Mouse (Mus musculus) gastrocnemius, postnatal 25 days (tissue): Measurements from ENCODE around the gene Racgap1. TPM values are rescaled to one million over a fixed set of nuclear protein-coding genes. Genes with fewer than 3 reads are reported as not detected.

Experiments
- DNase-seq: peaks from one replicate; pipeline ENCODE4 v3.0.0; 2022
- total RNA-seq, 2 experiments: library from RNA; stranded (reverse); gene quantifications; 1 replicate in 1 of 2; 2 replicates in 1 of 2; pipeline ENCODE4 v1.2.3; 2021

Racgap1 gene
- total RNA-seq, 2 experiments from 2014 or later = 1.3 to 2.1 TPM

DNA sequence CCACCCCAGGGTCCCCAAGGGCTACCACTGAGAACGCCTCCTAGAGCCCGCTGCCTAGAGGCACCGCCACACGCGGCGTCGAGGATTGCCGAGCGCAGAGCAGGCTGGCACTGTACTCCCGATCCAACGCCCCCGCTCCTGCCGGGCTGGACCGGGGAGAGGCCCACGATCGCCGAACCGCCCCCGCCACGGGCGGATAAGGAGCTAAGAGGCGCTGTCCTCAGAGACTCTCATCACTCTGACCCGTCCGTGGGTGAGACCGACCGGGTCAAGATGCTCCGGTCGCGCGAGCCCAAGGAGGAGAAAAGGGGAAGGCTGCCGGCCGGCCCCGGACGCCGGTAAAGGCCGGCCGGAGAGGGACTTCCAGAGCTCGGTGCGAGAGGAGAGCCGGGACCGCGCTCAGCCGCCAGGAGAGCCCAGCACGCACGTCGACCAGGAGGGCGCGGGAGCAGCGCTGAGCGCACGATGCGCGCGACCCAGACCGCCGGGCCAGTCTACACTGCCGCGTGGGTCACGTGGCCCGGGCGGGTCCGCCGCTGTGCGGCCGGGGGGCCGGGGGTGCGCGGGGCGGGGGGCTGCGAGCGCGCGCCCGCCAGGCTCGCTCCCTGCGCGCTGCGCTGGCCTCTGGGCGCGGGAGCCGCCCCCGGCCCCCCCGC, 60.9 kb downstream of the Racgap1 start, which contains the start of gene Aqp5:
TSS of gene Aqp5 (plus strand) at position 354 of the 656 bp plus-strand sequence.
- no peak for DNase-seq

DNA sequence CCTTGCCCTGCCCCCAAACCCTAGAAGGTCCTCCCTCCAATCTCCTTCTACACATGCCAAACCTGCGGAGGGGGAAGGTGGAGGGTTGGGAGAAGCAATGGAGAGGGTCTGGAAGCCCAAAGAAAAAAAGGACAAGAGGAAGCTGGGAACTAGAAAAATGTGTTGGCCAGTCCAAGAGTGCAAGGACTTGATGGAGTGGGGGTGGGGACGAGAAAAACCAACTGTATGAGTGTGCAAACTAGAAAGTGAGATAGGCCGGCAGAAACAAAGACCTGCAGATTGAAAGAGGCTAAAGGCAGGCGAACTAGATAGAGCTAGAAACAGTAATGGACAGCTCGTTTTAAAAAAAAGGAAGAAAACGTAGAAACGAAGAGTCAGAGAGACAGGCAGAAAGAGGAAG, 61.8 kb downstream of the Racgap1 start:
- no peak for DNase-seq

DNA sequence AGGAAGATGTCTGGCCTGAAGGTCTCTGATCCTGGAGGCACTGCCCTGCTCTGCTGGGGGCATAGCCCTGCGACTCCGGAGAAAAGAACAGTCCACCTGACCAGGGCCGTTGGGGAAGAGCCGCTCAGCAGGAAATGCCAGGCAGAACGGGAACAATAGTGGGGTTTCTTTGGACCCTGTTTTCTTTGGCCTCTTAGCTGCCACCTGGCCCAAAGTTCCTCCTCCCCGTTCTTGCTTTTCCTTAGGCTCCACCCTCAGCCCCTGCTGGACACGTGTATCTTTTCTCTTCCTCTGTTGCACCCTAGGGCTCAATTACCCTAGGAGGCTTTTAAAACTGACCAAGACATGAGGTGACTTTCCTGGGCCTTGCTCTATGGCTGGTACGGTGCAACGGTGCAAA, 62.2 kb downstream of the Racgap1 start:
- no peak for DNase-seq

DNA sequence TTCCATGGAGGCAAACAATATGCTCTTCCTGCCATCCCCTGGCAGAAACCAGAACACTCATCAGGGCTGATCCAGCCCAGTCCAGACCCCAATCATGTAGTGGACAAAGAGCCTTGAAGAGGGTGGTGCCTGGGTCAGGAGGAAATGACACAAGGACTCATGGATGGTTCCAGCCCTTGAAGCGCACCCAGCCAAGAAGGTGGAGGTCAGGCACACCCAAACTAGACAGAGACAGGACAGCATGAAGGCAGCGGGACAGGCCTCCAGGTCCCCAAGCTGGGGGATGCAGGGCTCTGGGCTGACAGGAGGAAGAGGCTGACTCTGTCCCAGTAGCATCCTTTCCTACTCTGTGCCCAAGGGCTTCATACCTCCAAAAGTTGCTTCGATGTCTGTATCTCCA, 64.9 kb downstream of the Racgap1 start:
- no peak for DNase-seq

DNA sequence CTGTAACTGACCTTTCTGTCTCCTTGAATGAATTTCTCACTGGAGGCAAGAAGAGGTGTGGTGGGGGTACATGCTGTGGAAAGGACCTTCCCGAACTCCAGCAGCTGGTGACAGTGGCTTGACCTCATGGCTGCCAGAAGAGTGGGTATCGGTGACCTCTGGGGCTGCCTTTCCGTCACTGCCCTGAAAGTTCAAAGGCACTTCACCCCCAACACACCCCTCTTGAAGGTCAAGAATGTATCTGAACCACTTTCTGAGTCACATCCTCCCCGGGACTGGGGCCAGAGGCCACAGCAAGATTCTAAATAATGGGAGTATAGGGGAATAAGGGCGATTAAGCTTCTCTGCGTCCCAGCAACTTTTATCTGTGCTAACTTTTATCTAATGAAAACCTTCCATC, 65.7 kb downstream of the Racgap1 start:
- no peak for DNase-seq

DNA sequence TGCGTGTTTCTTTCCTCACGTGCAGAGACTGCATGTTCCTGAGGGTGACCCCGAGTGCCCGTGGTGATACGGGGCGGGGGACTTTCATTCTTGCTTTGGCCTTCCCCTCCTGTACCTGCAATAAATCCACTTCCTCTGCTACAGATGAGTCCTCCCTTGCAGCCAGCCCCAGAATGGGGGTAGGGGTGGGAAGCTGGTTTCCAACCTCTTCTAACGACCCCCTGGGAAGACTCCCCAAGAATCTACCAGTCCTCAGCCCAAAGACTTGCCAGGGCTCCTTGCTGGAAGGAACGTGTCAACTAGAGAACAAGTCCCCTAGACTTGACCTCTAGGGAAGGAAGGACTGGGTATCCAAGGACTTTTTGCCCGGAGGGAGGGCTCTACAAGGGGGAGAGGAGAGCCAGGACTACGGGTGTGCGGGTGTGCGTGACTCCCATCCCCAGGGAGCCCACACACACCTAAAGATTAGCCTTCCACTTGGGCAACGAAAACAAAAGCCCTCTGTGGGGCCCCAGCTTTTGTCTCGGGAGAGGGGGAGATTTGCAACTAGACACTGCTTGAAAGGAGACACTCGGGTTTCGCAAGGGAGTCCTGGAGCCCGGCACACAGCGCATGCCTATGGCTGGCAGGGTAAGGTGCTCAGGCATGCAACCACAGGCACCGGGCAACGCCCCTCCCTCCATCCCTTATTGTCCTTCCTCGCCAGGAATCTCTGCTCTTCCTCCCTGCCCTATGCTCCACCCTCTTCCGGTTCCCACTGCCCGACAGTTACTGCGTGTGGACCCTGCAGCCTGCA, 66.9 kb downstream of the Racgap1 start:
- DNase-seq = no peak

DNA sequence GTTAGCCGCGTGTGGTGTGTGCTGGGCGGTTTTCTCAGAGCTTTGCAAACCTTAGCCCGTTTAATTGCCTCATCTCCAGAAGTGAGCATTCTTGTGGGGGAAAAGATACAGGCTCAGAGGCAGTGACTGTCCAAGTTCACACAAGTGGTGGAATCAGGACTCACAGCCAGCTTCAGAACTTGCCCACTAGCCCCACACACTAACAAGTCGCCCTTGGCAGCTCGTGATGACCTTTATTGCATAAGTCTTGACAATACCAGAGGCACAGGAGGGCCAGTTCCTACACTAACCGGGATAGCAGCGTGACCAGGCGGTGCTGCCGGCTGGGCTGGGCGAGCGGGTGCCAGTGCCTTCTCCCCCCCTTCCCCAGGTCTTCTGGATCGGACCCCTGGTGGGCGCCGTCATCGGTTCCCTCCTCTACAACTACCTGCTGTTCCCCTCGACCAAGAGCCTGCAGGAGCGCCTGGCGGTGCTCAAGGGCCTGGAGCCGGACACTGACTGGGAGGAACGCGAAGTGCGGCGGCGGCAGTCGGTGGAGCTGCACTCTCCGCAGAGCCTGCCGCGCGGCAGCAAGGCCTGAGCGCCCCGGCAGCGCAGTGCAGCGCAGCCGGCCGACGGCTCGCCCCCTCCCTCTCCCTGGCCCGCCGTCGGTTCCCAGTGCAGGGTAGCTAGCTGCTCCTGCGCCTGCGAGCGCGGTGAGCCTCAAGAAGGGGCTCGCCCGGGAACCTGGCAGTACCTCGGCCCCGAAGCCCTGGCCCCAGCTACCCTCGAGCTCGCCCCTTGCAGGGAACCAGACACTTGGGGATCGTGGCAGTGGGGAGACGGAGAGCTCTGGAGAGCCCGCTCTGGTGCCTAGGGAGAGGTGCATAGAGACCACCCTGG, 67.8 kb downstream of the Racgap1 start:
- DNase-seq = no peak

DNA sequence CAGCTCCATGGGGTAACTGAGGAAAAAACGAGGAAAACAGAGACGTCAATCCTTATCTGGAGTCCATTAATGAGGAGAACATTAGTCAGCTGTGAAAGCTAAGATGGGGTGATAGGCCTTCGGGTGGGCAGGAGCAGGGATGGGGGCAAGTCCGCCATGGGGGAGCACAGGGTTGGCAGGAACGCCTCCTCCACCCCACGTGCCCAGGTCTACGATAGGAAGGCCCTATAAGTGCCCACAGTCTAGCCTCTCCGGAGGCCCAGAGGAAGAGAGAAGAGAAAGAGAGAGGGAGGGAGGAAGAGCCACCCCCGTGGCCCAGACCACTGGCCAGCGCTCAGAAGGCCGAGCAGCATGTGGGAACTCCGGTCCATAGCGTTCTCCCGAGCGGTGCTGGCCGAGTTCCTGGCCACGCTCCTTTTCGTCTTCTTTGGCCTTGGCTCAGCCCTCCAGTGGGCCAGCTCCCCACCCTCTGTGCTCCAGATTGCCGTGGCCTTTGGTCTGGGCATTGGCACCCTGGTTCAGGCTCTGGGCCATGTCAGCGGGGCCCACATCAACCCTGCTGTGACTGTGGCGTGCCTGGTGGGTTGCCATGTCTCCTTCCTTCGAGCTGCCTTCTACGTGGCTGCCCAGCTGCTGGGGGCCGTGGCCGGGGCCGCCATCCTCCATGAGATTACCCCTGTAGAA, 72.5 kb downstream of the Racgap1 start, which contains the start of gene Aqp2:
TSS of gene Aqp2 (plus strand) at position 254 of the 684 bp plus-strand sequence.
- no peak for DNase-seq

Other genes with a start within 250 kb of the Racgap1 start
- 1 to 10 TPM; 3.1 to 4.8 TPM for gene Nckap5l, start 193.9 kb downstream of the Racgap1 start, total RNA-seq
- 1 to 10 TPM; 3.0 to 4.1 TPM for gene Bcdin3d, start 176.9 kb downstream of the Racgap1 start, total RNA-seq
- gene Faim2, start 123.5 kb downstream of the Racgap1 start, total RNA-seq = under 1 TPM; 0.13 to 0.20 TPM
- gene Aqp2, start 72.6 kb downstream of the Racgap1 start, total RNA-seq = not detected
- not detected for gene Aqp5, start 60.9 kb downstream of the Racgap1 start, total RNA-seq
- gene Aqp6, start 50.3 kb downstream of the Racgap1 start, total RNA-seq = not detected
- gene Asic1, start 18.7 kb upstream of the Racgap1 start, total RNA-seq = under 1 TPM; 0.08 to 0.61 TPM
- 1 to 10 TPM; 4.6 to 5.9 TPM for gene Smarcd1, start 50.5 kb upstream of the Racgap1 start, total RNA-seq
- gene Gm17349, start 53.8 kb upstream of the Racgap1 start, total RNA-seq = 1 to 10 TPM in 1 of 2 experiments, not detected in 1; 1.6 TPM
- 100 to 1,000 TPM; 415 to 536 TPM for gene Gpd1, start 65.9 kb upstream of the Racgap1 start, total RNA-seq
- 100 to 1,000 TPM; 171 to 172 TPM for gene Cox14, start 74.0 kb upstream of the Racgap1 start, total RNA-seq
- 1 to 10 TPM; 4.0 to 6.1 TPM for gene Cers5, start 121.2 kb upstream of the Racgap1 start, total RNA-seq
- gene Lima1, start 223.8 kb upstream of the Racgap1 start, total RNA-seq = 10 to 100 TPM; 10.9 to 12.0 TPM